Mouse (Mus musculus): Measurements from ENCODE around the gene Rspo3.

The Rspo3 gene

GRCm38 (mm10) chr10:29432935-29433453, 102.7 kb downstream of the Rspo3 start:
- DNase-seq (ENCODE audit: low spot score), result no peak

GRCm38 (mm10) chr10:29426660-29427059, 109.0 kb downstream of the Rspo3 start:
- no peak for DNase-seq (ENCODE audit: low spot score)

GRCm38 (mm10) chr10:29424571-29424970, 111.1 kb downstream of the Rspo3 start:
- no peak for DNase-seq (ENCODE audit: low spot score)

- peak; percentile 35 for DNase-seq (ENCODE audit: low spot score)
Observed at GRCm38 (mm10) chr10:29414361-29414760, 121.3 kb downstream of the Rspo3 start.

GRCm38 (mm10) chr10:29402656-29403268, 132.9 kb downstream of the Rspo3 start:
- no peak for DNase-seq (ENCODE audit: low spot score)

All from adipocyte (in vitro differentiated cells).